Mouse (Mus musculus) urinary bladder, postnatal 10 days (tissue): ENCODE results near the gene Olfr403.
"Not testable (repeated sequence)": the region's sequence is repeated elsewhere in the genome, so short reads cannot be mapped to it uniquely, and the experiment has no call there.

ENCODE experiments used
- DNase-seq: peaks from one replicate; pipeline ENCODE4 v3.0.0; 2022; ENCODE audit warnings: low spot score

The Olfr403 gene

DNA sequence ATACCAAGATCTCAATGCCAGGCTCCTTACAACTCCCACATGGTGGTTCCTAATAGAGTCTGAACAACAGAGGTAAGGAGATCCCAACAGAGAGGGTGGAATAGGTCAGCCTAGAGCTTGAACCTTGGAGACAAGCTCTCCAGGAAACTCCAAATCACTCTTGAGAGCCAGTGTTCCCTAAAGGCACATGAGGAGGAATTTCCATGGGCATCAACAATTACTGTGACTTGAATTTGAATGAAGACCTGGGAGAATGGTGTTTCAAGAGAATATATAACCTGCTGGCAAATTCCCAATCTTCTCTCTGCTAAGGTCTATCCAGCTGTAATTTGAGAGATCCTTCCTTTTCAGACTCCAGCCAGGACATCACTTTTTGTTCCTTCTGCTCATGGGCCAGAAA lies at the start of gene Olfr403:
Olfr403 (plus strand) TSS at position 301 of the 400 bp plus-strand sequence.
- no peak for DNase-seq

DNA sequence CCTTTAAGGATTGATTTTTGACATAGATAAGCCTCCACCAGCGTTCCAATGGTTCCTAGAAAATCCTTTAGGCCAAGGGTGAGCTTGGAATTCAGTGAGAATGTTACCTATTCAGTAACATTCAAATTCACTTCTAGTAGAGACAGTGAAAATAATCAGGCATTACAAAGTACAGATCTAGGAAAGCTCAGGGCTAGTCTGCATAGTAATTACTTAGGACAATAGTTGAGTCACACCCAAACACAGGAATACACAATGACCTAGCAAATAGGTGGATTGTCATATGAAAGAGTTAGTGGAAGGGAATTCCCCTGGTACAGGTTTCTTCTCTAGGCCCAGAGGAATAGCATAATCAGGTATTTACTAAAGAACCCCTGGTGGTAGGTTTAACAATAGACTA lies 46.0 kb upstream of the Olfr403 start:
- not testable (repeated sequence) for DNase-seq

DNA sequence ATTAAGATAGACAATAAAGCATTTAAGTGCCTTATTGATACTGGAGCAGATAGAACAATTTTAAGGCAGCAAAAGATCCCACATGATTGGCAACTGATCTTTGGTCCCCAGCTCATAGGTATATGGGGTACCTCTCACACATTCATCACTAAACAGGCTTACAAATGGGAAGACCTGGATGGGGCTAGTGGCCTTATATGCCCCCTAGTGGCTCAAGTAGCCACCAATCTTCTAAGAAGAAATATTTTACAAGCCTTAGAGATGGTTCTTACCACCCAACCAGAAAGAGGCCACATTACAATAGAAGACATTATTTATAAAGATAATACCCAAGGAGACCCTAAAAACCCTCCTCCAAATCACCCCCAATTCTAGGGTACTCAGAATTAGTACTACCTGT lies 40.2 kb upstream of the Olfr403 start:
- no peak for DNase-seq

DNA sequence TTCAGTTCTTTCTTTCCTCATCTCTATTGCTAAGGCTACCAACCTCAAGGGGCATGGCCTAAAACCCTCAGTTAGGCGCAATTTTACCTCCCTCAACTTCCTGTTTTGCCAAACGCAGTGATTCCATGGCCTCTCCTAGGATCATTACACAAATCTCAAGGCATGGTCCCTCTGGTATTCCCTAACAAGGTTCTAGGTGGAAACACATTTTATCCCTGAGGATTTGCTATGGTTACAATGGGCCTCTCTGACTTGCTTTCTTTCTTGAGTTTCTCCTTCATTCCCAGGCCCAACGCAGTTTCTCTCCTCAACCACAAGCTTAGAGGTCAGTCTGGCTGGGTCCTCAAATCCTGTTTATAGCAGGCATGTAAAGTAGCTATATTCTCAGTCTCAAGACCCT lies 32.8 kb upstream of the Olfr403 start, which contains the start of gene Olfr402:
Olfr402 (plus strand) TSS at position 301 of the 400 bp plus-strand sequence.
- no peak for DNase-seq

DNA sequence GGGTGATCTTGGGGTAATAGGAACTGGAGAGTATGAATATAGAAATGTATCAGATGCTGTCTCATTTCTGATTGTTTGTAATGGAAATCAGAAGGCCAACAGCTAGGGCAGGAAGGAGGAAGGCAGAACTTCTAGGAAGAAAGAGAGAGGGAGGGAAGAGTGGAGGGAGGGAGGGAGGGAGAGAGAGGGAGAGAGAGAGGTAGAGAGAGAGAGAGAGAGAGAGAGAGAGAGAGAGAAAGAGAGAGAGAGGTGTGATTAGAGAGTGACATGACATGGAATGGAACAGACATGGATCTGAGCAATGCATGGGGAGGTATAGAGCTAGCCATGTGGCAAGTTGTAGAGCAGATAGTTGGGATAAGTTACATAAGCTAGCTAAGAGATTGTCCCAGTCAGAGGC lies 17.3 kb upstream of the Olfr403 start:
- DNase-seq: no peak

DNA sequence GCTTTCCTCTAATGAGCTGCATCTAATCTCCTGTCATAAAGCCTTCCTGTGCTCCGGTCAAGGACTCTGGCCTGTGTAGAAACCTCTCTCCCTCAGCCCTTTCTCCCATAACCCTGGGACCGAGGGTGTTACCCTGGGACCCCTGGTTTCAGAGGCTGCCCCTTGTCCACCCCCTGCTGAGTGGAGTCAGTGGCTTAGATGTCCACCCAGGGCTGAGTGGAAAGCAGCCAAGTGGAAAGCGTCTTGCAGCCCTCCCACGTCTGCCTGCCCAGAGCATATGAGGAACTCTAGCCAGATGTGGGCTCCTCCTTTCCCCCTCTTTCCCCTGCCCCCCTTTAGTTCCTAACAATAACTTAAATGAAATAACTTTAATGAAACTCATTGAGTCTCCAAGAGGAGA lies 2.9 kb upstream of the Olfr403 start:
- DNase-seq: no peak

DNA sequence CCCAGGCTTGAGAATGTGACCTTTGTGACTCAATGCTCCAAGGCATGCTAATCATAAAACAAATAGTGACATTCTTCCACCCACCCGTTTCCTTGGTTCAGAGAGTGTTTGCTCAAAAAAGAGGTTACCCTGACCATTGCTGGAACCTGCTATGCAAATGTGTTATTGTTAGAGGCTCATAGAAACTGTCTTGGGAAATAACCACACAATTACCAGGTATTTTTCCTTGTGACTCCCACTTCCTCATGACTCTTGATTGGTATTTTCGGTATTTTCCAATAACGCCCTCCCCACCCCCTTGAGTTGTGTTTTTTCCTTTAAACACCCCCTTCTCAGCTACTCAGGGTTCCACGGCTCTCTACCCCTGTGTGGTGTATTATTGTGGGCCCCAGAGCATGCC lies 2.3 kb upstream of the Olfr403 start:
- DNase-seq: no peak

DNA sequence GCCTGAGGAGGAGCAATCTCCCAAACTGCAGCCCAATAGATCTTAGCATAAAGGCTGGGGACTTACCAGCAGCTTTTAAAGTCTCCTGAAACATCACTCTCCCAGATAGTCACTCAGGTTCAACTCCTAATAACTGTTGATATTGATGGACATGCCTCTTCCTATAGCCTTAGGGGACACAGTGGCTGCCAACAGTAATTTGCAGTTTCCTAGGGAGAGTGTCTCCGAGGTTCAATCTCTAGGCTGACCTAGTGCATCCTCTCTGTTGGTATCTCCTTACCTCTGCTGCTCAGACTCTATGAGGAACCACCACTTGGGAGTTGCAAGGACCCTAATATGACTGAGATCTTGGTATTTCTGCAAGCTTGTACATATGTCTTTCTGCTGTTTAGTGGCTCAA lies 25.2 kb downstream of the Olfr403 start, which contains the start of gene Olfr43:
Olfr43 (minus strand) TSS at position 101 of the 400 bp plus-strand sequence.
- no peak for DNase-seq

DNA sequence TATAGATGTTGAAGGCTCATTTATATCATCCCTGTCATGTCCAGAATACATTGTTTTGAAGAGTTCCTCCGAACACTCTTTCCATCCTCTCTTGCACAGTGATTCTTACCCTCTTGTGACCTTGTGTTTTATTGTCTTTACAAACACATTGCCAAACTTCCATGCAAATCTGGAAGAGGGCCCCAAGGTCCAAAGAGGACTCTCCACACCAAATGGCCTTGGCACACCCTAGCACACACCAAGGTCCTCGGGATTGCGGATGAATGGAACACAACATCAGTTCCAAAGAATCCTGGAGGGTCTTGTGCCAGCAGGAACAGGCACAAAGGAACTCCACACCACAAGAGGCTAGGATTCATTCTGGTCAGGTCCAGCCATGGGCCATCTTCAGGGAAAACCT lies 55.2 kb downstream of the Olfr403 start:
- DNase-seq: no peak
